ENCODE assay signal across 7 mouse cellular contexts in the genomic region with DNA sequence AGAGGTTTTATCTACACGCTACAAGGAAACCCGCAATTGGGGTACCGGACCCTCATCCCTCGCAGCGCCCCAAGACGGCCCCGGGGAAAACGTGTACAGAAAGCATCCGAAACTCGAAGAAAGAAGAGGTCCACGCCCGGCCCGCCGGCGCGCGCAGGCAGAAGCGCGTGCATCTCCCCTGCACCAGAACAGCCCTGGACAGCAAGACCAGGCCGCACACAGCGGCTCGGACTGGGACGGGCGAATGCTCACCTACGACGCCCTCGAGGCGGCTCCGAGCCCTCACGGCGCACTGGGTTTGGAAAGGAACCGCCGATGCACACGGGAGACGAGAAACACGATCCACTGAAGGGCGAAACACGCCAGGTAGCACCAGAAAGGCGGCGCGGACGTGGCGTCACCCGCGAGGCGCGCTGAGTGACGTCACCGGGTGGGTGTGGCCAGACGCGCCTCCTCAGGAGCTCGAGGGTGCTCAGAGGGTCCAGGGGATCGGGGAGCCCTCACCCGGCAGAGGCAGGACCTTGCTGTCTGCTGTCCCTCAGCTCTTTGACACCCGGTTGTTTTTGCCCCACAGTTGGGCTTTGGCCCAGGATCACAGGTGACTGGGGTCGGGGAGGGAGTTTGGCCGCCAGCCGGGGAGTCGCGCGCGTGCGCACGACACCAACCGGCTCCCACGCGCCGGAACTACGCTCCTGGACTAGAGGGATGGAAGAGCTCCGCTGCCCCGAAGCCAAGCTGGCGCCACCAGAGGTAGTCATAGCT. TPM values are rescaled to one million over a fixed set of nuclear protein-coding genes. Genes with fewer than 3 reads are reported as not detected.
DNase-seq lines count a peak whose midpoint lies in the region; ATAC-seq and TF ChIP-seq lines count a peak whose summit lies in the region.

TSS of gene Elp1 (minus strand) at position 425 of the 762 bp plus-strand sequence.
TSS of gene Fam206a (plus strand) at position 439 of the 762 bp plus-strand sequence.

- TF ChIP-seq POLR2A in small intestine, adult 2 months (IDR thresholded peaks at IDR 0.05; ENCODE audit: low read depth, low read length): peak; percentile 7; the same call in 1 of the 2 replicates

- WGBS in intestine, postnatal 0 days: under 1% methylated on average over 72 of the region's 72 CpGs
- WGBS in midbrain, embryonic 12.5 days: under 1% methylated on average over 72 of the region's 72 CpGs
- under 1% methylated on average over 72 of the region's 72 CpGs for WGBS in small intestine, adult 2 months

- intact Hi-C loops in left cerebral cortex, postnatal 4 days (cut with DNase I): no loop called here

- ATAC-seq in intestine, postnatal 0 days: peak; percentile 97
- ATAC-seq in midbrain, embryonic 12.5 days (ENCODE audit: low FRiP score, low read depth): peak; percentile 98

- no peaks in the 10 kb centered on the region for H3K27me3 ChIP-seq in intestine, postnatal 0 days (replicated peaks; ENCODE audit: control insufficient read depth, insufficient read depth, low read length)
- no peaks in the 10 kb centered on the region for H3K27me3 ChIP-seq in midbrain, embryonic 12.5 days
- H3K27me3 ChIP-seq in small intestine, adult 2 months (ENCODE audit: control insufficient read depth, insufficient read depth, low read length): no peaks in the 10 kb centered on the region

- peaks cover 40% of the 10 kb centered on the region for H3K36me3 ChIP-seq in intestine, postnatal 0 days (ENCODE audit: control insufficient read depth, insufficient read depth)
- H3K36me3 ChIP-seq in midbrain, embryonic 12.5 days: peaks cover 43% of the 10 kb centered on the region
- H3K36me3 ChIP-seq in small intestine, adult 2 months (ENCODE audit: control insufficient read depth, insufficient read depth, low read length): peaks cover 13% of the 10 kb centered on the region

- no peak for TF ChIP-seq CTCF in intestine, postnatal 0 days (IDR thresholded peaks at IDR 0.05; ENCODE audit: low read depth)
- TF ChIP-seq CTCF in small intestine, adult 2 months (IDR thresholded peaks at IDR 0.05; ENCODE audit: extremely low read depth, insufficient read length, insufficient replicate concordance, low read depth, low read length): no peak

- peak within 1 kb of the TSS; percentile 90 for H3K4me2 ChIP-seq in intestine, postnatal 0 days (replicated peaks; ENCODE audit: low read depth)
- peak within 1 kb of the TSS; percentile 68 for H3K4me2 ChIP-seq in midbrain, embryonic 12.5 days (replicated peaks)

- peak within 1 kb of the TSS; percentile 99 for H3K4me3 ChIP-seq in intestine, postnatal 0 days (ENCODE audit: low read depth, low read length)
- peak within 1 kb of the TSS; percentile 93 for H3K4me3 ChIP-seq in midbrain, embryonic 12.5 days
- peak within 1 kb of the TSS; percentile 73 for H3K4me3 ChIP-seq in small intestine, adult 2 months (ENCODE audit: low read depth, low read length)

- H3K27ac ChIP-seq in intestine, postnatal 0 days (ENCODE audit: low read depth, low read length): peak within 1 kb of the TSS; percentile 71
- peak within 1 kb of the TSS; percentile 79 for H3K27ac ChIP-seq in midbrain, embryonic 12.5 days (replicated peaks)
- peak within 1 kb of the TSS; percentile 68 for H3K27ac ChIP-seq in small intestine, adult 2 months (ENCODE audit: insufficient read depth, low read depth, low read length)

- H3K4me1 ChIP-seq in intestine, postnatal 0 days (replicated peaks; ENCODE audit: control insufficient read depth, insufficient read depth, low read length): 0 out of 2 replicates have a peak, but pooled peaks cover 4% of the 10 kb centered on the region
- H3K4me1 ChIP-seq in midbrain, embryonic 12.5 days: peaks cover 25% of the 10 kb centered on the region
- H3K4me1 ChIP-seq in small intestine, adult 2 months (ENCODE audit: control insufficient read depth, insufficient read depth, insufficient read length, low read length): no peaks in the 10 kb centered on the region

- H3K9me3 ChIP-seq in intestine, postnatal 0 days (ENCODE audit: control insufficient read depth): no peaks in the 10 kb centered on the region
- H3K9me3 ChIP-seq in midbrain, embryonic 12.5 days: no peaks in the 10 kb centered on the region

- peak within 1 kb of the TSS; percentile 88 for H3K9ac ChIP-seq in intestine, postnatal 0 days (ENCODE audit: low read depth, low read length)
- peak within 1 kb of the TSS; percentile 73 for H3K9ac ChIP-seq in midbrain, embryonic 12.5 days (replicated peaks)

- DNase-seq in adrenal gland, adult 8-10 months: peak; percentile 85
- peak; percentile 99 for DNase-seq in embryo, embryonic 9.5 days (ENCODE audit: extremely low spot score)
- peak; percentile 37 for DNase-seq in gonadal fat pad, adult 2 months (ENCODE audit: low read depth)
- DNase-seq in left cerebral cortex, postnatal 4 days: peak; percentile 95

RNA-seq across cellular contexts. Expression of gene Elp1, which starts in this region (rescaled TPM):
- 10 to 100 TPM; 33.3 to 43.6 (median 39.4) TPM for total RNA-seq in adrenal gland, adult 8-10 months (2022)
- 12.0 and 17.1 TPM in 2 replicates for polyA plus RNA-seq in gonadal fat pad, adult 2 months (2012; rRNA removed)
- 9.7 and 10.2 TPM in 2 replicates for polyA plus RNA-seq in intestine, postnatal 0 days (2015; fragmentation: Nextera tagmentation; extraction: Ambion mirVana)
- 100 to 1,000 TPM; 102 to 104 TPM for total RNA-seq in left cerebral cortex, postnatal 4 days (2021)
- polyA plus RNA-seq in midbrain, embryonic 12.5 days (2016; fragmentation: Nextera tagmentation; extraction: Ambion mirVana): 84.8 and 92.8 TPM in 2 replicates
- 1.9 and 2.6 TPM in 2 replicates for polyA plus RNA-seq in small intestine, adult 2 months (2012; rRNA removed)

RNA-seq across cellular contexts. Expression of gene Fam206a, which starts in this region (rescaled TPM):
- 10 to 100 TPM; 13.6 to 17.0 (median 14.6) TPM for total RNA-seq in adrenal gland, adult 8-10 months (2022)
- polyA plus RNA-seq in gonadal fat pad, adult 2 months (2012; rRNA removed): 3.2 and 4.9 TPM in 2 replicates
- polyA plus RNA-seq in intestine, postnatal 0 days (2015; fragmentation: Nextera tagmentation; extraction: Ambion mirVana): 3.7 and 5.1 TPM in 2 replicates
- 10 to 100 TPM; 17.7 to 18.3 TPM for total RNA-seq in left cerebral cortex, postnatal 4 days (2021)
- 20.6 and 22.8 TPM in 2 replicates for polyA plus RNA-seq in midbrain, embryonic 12.5 days (2016; fragmentation: Nextera tagmentation; extraction: Ambion mirVana)
- polyA plus RNA-seq in small intestine, adult 2 months (2012; rRNA removed): 0.96 and 1.5 TPM in 2 replicates

Comparison
In these comparisons a context has a peak if more than half of its experiments do, and no peak if none do; other contexts are left out.
1. Peak in every context shown above with its lines: DNase-seq, ATAC-seq, H3K4me3 ChIP-seq and H3K27ac ChIP-seq.
2. DNase-seq: peak in every context shown above with its lines; median percentile 99 in embryo, embryonic 9.5 days; 95 in left cerebral cortex, postnatal 4 days; 85 in adrenal gland, adult 8-10 months; 37 in gonadal fat pad, adult 2 months.